Mouse (Mus musculus) testis, postnatal 10 days (tissue): ENCODE data around the gene Anxa7.

Source experiments
- DNase-seq: peaks from one replicate; pipeline ENCODE4 v3.0.0; 2021; ENCODE audit warnings: low spot score

The Anxa7 gene

DNA sequence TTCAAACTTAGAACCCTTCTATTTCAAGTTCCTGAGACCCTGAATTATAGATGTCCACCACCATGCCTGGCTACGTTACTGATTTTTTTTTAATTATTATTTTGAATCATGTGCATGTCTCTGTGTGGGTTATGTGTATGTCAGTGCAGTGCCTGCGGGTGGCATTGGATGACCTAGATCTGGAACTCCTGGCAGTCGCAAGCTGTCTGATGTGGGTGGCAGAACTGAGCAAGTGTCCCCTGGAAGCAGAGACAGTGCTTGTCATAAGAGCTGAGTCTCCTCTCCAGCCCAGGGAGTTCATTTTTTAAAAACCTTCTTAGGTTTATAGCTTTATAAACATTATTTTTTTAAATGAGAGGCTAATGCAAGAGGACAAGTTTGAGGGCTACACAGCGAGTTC, 47.5 kb downstream of the Anxa7 start:
- no peak for DNase-seq

DNA sequence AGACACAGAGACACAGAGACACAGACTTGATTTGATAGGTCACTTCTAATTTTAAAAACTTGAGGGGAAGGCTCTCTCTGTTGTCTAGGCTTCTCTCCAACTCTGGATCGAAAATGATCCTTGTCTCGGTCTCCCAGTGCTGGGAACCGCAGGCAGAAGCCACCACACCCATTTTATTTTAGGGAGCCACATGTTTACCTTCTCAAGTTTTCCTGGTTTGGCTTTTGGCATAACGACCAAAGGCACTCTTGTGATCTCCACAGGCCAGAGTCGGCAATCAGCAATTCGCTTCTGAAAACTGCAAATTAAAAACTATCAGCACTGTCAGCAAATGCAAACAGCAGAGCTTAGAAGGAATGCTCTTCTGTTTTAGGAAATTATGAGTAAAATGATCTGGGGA, 48.2 kb downstream of the Anxa7 start:
- no peak for DNase-seq

DNA sequence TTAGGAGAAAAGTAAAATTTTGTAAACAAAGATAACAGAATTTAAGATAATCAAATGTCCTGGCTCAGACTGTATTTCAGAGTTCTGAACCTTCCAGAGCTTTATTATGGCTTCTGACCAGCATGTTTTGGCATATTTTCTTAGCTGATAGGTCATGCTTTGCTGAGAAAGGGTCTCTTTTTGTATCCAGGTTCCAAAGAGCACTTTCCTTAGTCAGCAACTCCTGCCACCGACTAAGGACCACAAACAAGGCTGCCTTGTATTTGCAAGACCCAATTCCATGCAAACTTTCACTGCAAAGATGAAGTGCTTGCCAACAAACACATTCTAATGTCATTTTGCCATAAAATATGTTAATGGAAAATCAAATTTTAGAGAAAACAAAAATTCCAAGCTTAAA, 50.1 kb downstream of the Anxa7 start:
- no peak for DNase-seq

DNA sequence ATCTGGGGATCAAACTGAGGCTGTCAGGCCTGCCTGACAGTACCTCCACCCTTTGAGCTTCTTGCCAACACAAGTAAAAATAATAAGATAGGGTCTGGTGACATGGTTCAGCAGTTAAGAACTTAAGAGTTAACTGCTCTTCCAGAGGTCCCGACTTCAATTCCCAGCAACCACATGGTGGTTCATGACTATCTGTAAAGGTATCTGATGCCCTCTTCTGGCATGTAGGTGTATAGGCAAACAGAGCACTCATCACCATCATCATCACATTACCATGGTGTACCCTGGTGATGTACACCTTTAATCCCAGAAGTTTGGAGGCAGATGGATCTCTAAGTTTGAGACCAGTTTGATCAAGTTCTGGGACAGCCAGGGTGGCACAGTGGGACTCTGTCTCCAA, 51.3 kb downstream of the Anxa7 start:
- DNase-seq, result no peak

DNA sequence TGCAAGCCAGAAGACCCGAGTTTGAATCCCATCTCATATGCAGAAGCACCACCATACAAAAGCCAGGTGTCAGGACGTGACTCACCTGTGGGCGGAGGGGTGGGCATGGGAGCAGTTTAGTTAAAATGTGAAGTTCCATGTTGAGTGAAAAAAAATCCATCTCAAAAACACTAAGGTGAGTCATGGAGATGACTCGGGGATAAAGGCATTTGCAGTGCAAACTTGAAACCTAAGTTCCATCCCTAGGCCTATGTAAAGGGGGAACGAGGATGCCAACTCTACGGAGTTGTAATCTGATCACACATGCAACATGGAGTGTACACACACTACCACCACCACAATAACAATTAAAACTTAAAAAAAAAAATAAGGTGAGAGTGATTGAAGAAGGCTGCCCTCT, 56.9 kb downstream of the Anxa7 start:
- DNase-seq, result no peak

DNA sequence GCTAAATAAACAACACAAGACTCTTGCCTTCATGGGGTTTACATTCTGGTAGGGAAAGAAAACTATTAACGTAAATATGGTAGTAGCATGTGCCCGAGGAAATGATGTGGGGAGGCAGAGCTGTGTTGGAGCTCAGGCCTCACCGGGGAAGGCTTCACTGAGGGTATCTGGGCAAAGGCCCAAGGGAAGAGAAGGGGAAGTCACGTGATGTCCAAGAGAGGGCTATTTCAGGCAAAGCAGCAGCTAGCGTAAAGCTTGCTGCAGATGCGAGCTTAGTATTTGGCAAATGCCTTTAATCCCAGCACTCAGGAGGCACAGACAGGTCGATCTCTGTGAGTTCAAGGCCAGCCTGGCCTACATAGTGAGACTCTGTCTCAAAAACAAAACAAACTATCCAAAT, 57.7 kb downstream of the Anxa7 start:
- DNase-seq, result no peak
